ENCODE assay signal across 17 mouse cellular contexts in genomic region chr11:65743866-65744265, GRCm38 (mm10). TPM values are rescaled to one million over a fixed set of nuclear protein-coding genes. Genes with fewer than 3 reads are reported as not detected.
DNase-seq lines count a peak whose midpoint lies in the region; ATAC-seq and TF ChIP-seq lines count a peak whose summit lies in the region.
"Had no signal": no experiment of that assay in that cellular context is flagged by ENCODE, and none has a peak within 500 bp of the region (broad histone marks: within the 10 kb centered on the region; RNA-seq: fewer than 3 reads in every experiment).

No protein-coding gene starts in this region.

- peaks cover 11% of the 10 kb centered on the region for H3K36me3 ChIP-seq in liver, embryonic 12.5 days
- H3K36me3 ChIP-seq: embryonic facial prominence, embryonic 15.5 days; forebrain, embryonic 15.5 days; hindbrain, embryonic 13.5 days had no signal

- H3K4me1 ChIP-seq in liver, embryonic 12.5 days = peaks cover 40% of the 10 kb centered on the region
- H3K4me1 ChIP-seq: embryonic facial prominence, embryonic 15.5 days had no signal

- no peak overlapping the region for H3K4me3 ChIP-seq in layer of hippocampus, adult 2 months
- no peak overlapping the region for H3K4me3 ChIP-seq in liver, embryonic 12.5 days
- H3K4me3 ChIP-seq: embryonic facial prominence, embryonic 15.5 days; forebrain, embryonic 15.5 days; hindbrain, embryonic 13.5 days; liver, embryonic 15.5 days had no signal

- H3K9ac ChIP-seq in liver, embryonic 12.5 days = no peak overlapping the region
- H3K9ac ChIP-seq: embryonic facial prominence, embryonic 15.5 days; forebrain, embryonic 15.5 days; hindbrain, embryonic 13.5 days; liver, embryonic 15.5 days had no signal

- peak; percentile 36 for DNase-seq in adrenal gland, adult 8-10 months
- no peak for DNase-seq in adrenal gland, postnatal 25 days
- no peak for DNase-seq in layer of hippocampus, adult 2 months (ENCODE audit: low spot score in 2 of 2)
- no peak for DNase-seq in layer of hippocampus, postnatal 14 days (ENCODE audit: low spot score in 2 of 2)
- peak; percentile 38 for DNase-seq in adrenal gland, postnatal 10 days
- peak; percentile 42 to 51 for DNase-seq in heart, adult 9 months (ENCODE audit: low spot score in 2 of 2)
- DNase-seq in lung, adult 18-20 months = no peak
- DNase-seq: kidney, adult 18-20 months; kidney, postnatal 4 days; right cerebral cortex, postnatal 14 days had no signal

- WGBS in liver, embryonic 12.5 days (ENCODE audit: insufficient replicate concordance) = 83% methylated on average over 3 of the region's 3 CpGs

- peak overlapping the region; percentile 92; the same call in 1 of the 2 replicates for H3K27ac ChIP-seq in layer of hippocampus, adult 2 months
- no peak overlapping the region for H3K27ac ChIP-seq in liver, embryonic 12.5 days
- H3K27ac ChIP-seq: embryonic facial prominence, embryonic 15.5 days; forebrain, embryonic 15.5 days; hindbrain, embryonic 13.5 days; liver, embryonic 15.5 days had no signal

- no peaks in the 10 kb centered on the region for H3K9me3 ChIP-seq in liver, embryonic 12.5 days (replicated peaks)
- H3K9me3 ChIP-seq: embryonic facial prominence, embryonic 15.5 days; forebrain, embryonic 15.5 days; G1E; hindbrain, embryonic 13.5 days; liver, embryonic 15.5 days had no signal

- no peak for TF ChIP-seq CTCF in layer of hippocampus, adult 2 months (conservative IDR thresholded peaks at IDR 0.05)

- ATAC-seq in liver, embryonic 12.5 days = no peak
- ATAC-seq: activated CD4-positive, CD25-positive, alpha-beta regulatory T cell, adult 4 months; forebrain, embryonic 15.5 days had no signal

- H3K4me2 ChIP-seq in liver, embryonic 12.5 days = no peak overlapping the region
- H3K4me2 ChIP-seq: embryonic facial prominence, embryonic 15.5 days; forebrain, embryonic 15.5 days; hindbrain, embryonic 13.5 days; liver, embryonic 15.5 days had no signal

- no peaks in the 10 kb centered on the region for H3K27me3 ChIP-seq in liver, embryonic 12.5 days (replicated peaks)
- H3K27me3 ChIP-seq: embryonic facial prominence, embryonic 15.5 days; forebrain, embryonic 15.5 days; hindbrain, embryonic 13.5 days; liver, embryonic 15.5 days had no signal

RNA-seq across cellular contexts. Expression of gene Map2k4, which starts 44.2 kb away (rescaled TPM):
- total RNA-seq in adrenal gland, adult 8-10 months (2022) = 10 to 100 TPM; 45.2 to 49.8 (median 48.1) TPM
- total RNA-seq in adrenal gland, postnatal 25 days (2021) = 43.0 and 49.6 TPM in 2 replicates
- total RNA-seq in layer of hippocampus, adult 2 months (2021) = 100 to 1,000 TPM; 195 to 202 TPM
- 100 to 1,000 TPM; 223 to 224 TPM for total RNA-seq in layer of hippocampus, postnatal 14 days (2021)
- 10 to 100 TPM; 42.7 to 46.4 TPM for total RNA-seq in adrenal gland, postnatal 10 days (2021)
- 43.6 and 44.3 TPM in 2 replicates for polyA plus RNA-seq in liver, embryonic 12.5 days (2016; fragmentation: Nextera tagmentation; extraction: Ambion mirVana)

Comparison
In these comparisons a context has a peak if more than half of its experiments do, and no peak if none do; other contexts are left out.
1. DNase-seq: peak in adrenal gland, adult 8-10 months (single experiment), adrenal gland, postnatal 10 days (single experiment) and heart, adult 9 months (2 of 2); none in adrenal gland, postnatal 25 days (single experiment), layer of hippocampus, adult 2 months (0 of 2), layer of hippocampus, postnatal 14 days (0 of 2) and lung, adult 18-20 months (0 of 2).